Mouse (Mus musculus): Measurements from ENCODE around the gene Lrrn4cl.

The Lrrn4cl gene

DNA sequence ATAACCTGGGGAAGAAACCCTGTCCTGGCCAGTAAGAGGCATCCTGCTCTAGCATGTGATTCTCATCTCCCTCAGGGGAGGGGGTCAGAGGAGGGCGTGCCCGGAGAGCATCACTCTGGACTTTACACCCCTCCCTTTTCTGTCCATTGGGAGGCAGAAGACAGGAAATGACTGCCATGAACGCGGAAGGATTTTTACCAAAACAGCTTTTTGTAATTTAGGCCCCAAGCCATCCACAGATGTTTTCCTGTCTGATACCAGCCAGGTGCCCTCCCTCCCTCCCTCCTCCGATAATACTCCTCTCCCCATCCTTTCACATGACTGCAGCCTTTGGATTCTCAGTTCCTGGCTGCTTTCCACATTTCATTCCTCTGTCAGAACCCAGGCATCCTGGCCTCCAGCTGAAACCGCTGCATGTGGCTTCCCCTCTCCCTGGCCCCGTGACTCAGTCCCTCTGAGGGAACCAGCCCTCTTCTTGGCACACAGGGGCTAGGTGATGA, at the start of gene Lrrn4cl:
Gene Lrrn4cl, plus strand, starts transcription at position 367 of the 500 bp plus-strand sequence.
- peak; percentile 50 to 53 for DNase-seq

DNA sequence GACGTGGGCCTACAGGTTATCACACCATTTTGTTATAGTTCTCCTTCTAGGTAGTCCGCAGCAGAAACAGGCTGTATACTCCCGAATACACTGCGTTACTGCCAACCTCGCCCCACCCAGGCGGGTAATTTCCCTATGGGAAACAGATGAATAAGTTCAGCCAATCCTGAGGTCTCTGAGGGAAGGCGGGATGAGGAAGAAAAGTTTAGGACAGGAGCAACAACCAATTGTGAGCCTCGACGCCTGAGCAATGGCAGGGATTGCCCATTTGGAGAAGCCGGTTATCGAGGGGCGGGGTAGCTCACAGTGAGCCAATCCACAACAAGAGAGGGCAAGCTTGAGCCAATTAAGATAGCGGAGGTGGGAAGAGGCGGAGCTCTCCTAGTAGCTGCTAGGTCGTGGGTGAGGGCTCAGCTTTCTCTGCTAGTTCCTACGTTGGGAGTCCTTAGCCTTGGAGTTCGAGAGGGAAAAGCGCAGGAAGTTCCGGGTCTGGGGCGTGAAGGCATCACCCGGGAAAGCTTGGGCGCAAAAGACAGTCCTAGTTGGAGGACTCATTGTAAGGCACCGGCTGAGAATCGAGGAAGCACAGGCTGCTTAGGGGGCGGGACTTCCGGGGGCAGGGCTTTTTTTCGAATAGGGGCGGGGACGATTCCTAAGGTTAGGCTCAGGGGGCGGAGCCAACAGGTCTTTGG, 48.3 kb upstream of the Lrrn4cl start, which contains the start of gene Zbtb3:
Gene Zbtb3, plus strand, starts transcription at position 426 of the 692 bp plus-strand sequence.
- peak; percentile 94 to 96 for DNase-seq

DNA sequence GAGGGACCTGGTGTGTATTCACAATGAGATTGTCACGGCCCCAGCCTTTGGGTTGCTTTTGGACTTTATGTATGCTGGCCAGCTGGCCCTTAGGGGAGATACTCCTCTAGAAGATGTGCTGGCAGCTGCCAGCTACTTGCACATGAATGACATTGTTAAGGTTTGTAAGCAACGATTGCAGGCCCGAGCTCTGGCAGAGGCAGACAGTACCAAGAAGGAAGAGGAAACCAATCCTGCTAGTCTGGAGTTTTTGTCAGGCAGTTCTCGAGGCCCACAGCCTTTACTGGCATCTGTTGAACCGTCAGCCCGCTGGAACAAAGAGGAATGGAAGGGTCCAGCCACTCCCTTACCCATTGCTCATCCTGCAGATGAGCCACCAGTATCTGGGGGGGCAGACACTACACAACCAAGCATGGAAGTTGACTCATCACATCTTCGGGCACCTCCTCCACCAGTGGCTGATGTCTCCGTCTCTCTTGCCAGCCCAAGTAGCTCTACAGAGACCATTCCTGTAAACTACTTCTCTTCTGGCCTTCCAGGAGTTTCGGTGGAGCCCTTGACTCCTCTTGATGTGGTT, 47.3 kb upstream of the Lrrn4cl start:
- DNase-seq = no peak

- no peak for DNase-seq
These were observed 46.5 kb upstream of the Lrrn4cl start for GRCm38 (mm10) chr19:8803879-8804660.

DNA sequence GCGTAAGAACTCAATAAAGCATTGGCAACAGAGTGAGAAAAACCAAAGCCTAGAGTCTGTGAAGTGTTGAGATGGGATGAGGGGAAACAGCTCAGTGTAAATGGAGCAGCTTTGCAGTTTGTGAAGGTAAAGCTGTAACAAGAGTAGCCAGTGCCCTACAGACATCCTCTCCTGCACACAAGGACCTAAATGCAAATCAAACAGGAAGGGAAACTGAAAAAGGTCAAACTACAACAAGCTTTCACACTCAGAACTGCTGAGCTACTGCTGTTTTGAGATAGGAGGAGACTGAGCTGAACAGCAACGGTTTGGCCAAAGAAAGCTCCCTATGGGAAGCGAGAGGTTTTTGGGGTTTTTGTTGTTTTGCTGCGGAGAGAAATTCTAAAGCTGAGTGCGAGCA, 43.8 kb upstream of the Lrrn4cl start:
- DNase-seq = no peak

DNA sequence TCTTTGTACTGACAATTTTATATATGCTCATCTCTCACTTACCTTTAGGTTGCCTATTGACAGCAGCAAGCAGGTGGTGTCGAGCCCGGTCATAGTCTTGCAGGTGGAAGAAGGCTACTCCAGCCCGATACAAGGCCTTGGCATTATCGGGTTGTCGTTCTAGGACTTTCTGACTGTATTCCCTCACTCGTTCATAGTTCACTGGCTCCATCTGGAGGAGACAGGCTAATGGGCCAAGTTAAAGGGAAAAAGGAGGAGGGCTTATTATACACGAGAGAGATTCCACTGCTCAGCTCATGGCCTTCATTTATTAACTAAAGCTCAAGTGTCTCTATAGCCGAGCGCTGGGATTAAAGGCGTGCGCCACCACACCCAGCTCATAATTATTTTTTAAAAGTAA, 34.8 kb upstream of the Lrrn4cl start:
- peak; percentile 62 for DNase-seq

GRCm38 (mm10) chr19:8817001-8817400, 33.6 kb upstream of the Lrrn4cl start:
- no peak for DNase-seq

- no peak for DNase-seq
These were observed 32.2 kb upstream of the Lrrn4cl start for GRCm38 (mm10) chr19:8818301-8818798.

- peak; percentile 97 to 98 for DNase-seq
These were observed 31.6 kb upstream of the Lrrn4cl start, which contains the start of gene Ttc9c for GRCm38 (mm10) chr19:8818801-8819595. Gene Ttc9c, minus strand, starts transcription at chr19:8819333.

DNA sequence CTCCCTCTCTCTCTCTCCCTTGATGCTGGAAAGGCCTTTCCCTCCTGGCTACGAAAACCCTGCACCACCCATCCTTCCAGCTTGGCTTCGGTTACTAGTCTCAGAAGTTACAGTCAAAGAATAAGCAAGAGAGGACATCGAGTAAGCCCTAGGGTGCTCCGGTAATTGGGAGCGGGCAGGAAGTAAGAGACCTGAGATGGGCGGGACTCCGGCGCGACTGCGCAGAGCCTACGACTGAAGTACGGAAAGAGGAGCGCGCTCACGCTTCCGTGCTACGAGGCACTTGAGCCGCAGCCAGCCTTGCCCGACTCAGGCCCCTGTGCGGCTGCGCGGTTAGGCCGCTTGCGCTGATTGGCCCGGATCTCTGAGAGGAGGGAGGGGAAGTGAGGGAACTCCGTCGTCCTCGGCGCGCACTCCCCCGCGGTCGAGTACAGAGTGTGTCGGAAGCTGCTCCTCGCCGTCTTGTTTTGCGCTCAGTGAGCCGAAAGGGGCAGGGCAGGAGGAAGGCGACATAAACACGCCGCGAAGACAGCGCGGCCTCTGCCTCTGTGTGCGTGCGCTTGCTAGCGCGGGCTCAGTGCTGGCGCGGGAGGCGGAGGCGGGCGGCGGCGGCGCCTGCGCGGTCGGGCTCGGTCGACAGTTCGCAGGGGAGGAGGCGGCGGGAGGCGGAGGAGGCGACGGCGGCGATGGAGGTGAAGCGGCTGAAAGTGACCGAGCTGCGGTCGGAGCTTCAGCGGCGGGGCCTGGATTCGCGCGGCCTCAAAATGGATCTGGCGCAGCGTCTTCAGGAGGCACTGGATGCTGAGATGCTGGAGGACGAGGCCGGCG, 30.8 kb upstream of the Lrrn4cl start, which contains the start of gene Hnrnpul2:
Gene Hnrnpul2, plus strand, starts transcription at position 415 of the 828 bp plus-strand sequence.
- DNase-seq = peak; percentile 99

DNA sequence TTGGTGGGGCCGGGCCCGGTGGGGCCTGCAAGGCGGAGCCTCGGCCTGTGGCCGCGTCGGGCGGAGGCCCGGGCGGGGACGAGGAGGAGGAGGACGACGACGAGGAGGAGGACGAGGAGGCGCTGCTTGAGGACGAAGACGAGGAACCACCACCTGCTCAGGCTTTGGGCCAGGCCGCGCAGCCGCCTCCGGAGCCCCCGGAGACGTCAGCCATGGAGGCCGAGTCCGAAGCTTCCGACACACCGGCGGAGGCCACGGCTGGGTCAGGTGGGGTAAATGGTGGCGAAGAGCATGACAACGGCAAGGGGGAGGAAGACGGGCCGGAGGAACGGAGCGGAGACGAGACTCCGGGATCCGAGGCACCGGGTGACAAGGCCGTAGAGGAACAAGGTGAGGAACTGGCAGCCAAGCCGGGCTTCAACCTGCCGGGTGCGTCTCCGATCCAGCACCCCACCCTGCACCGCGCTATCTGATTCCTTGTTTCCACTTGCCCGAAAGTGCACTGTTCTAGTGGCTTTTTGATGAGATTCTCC, 30.1 kb upstream of the Lrrn4cl start:
- DNase-seq = peak in 1 of 2 experiments; percentile 68

GRCm38 (mm10) chr19:8821146-8821545, 29.4 kb upstream of the Lrrn4cl start:
- no peak for DNase-seq

- peak; percentile 79 to 83 for DNase-seq
These were observed 27.9 kb upstream of the Lrrn4cl start for GRCm38 (mm10) chr19:8822696-8823095.

DNA sequence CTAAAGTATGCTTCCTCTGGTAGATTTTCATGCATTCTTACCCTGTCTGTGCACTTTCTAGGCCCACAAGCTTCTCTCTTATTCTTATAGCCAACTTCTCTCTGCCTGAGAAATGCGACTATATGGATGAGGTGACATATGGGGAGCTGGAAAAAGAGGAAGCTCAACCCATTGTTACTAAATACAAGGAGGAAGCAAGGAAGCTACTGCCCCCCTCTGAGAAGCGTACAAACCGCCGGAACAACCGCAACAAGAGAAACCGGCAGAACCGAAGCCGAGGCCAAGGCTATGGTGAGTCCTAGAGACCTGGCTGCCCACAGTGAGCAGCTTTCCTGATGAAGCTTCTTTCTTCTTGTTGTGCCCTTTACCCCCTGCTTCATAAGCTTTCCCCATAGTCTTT, 20.9 kb upstream of the Lrrn4cl start, which contains the start of gene AC129217.1:
Gene AC129217.1, plus strand, starts transcription at position 114 of the 400 bp plus-strand sequence.
- DNase-seq = no peak

- peak; percentile 64 to 68 for DNase-seq
These were observed 19.9 kb upstream of the Lrrn4cl start for GRCm38 (mm10) chr19:8830664-8831063.

GRCm38 (mm10) chr19:8831262-8831661, 19.3 kb upstream of the Lrrn4cl start:
- peak; percentile 38 to 58 for DNase-seq

GRCm38 (mm10) chr19:8832971-8833370, 17.6 kb upstream of the Lrrn4cl start:
- no peak for DNase-seq

DNA sequence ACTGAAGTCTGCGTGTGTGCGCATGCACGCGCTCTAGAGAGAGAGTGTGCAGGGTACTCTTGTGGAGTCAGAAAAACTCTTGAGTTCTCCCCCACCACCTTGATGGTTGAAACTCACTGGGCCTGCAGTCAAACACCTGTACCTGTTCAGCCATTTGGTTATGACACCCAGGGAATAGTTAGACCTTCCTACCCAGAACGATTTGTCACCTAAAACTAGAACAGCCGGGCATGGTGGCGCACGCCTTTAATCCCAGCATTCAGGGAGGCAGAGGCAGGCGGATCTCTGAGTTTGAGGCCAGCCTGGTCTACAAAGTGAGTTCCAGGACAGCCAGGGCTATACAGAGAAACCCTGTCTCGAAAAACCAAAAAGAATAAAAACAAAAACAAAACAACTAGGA, 14.2 kb upstream of the Lrrn4cl start:
- DNase-seq = peak in 1 of 2 experiments; percentile 26

DNA sequence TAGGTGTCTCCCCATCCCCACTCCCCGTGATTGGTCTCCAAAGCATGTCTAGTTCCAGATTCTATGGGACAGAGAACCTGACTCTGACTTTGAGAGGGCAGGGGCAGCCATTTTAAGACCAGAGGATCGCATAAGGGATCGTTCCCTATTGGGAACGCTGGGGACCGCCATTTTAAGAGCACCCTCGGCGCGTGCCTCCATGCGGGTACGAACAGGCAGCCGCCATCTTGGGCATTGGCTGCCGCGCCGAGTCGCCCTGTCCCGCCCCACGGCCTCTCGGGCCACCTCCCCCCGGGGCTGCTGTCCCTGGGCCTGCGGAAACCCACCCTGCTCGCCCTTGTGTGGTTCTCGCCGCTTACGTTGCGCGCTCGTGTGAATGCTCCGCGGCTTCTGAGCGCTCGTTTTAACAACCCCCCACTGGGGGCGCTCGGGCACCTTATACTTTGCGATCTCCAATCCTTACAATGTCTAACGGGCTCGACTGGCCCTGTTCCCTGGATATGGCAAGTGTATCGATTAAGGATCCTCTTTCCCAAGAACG, 13.2 kb upstream of the Lrrn4cl start, which contains the start of gene Bscl2:
Gene Bscl2, plus strand, starts transcription at position 217 of the 541 bp plus-strand sequence.
- peak; percentile 89 to 92 for DNase-seq

- DNase-seq = peak; percentile 77 to 84
These were observed 12.4 kb upstream of the Lrrn4cl start for GRCm38 (mm10) chr19:8838041-8838730.

Measured in cerebellum, postnatal 10 days (tissue).